Mouse (Mus musculus): ENCODE measurements around the gene Ctsd. TPM values are rescaled to one million over a fixed set of nuclear protein-coding genes. Genes with fewer than 3 reads are reported as not detected.
A peak's percentile ranks its signal among the peaks of the same experiment; 100 is the strongest.

The Ctsd gene
- polyA plus RNA-seq, 1 experiment: 266 TPM

- TF ChIP-seq POLR2A (IDR thresholded peaks at IDR 0.05; ENCODE audit: insufficient read depth, low read depth, low read length): no peak
- TF ChIP-seq CTCF (IDR thresholded peaks at IDR 0.05; ENCODE audit: insufficient read depth, low read depth, low read length): no peak
- H3K4me3 ChIP-seq (ENCODE audit: insufficient read depth, low read depth, low read length): peak overlapping the region; percentile 91; the same call in 1 of the 2 replicates
- WGBS: 77% methylated on average over 3 of the region's 3 CpGs
- no peak overlapping the region for H3K27ac ChIP-seq (ENCODE audit: insufficient read depth, low read depth, low read length)
- peaks cover 22% of the 10 kb centered on the region for H3K4me1 ChIP-seq (ENCODE audit: control insufficient read depth, insufficient read depth, low read length)
Observed at GRCm38 (mm10) chr7:142385742-142386403, 2.0 kb downstream of the Ctsd start.

GRCm38 (mm10) chr7:142384306-142384705 is 3.5 kb downstream of the Ctsd start:
- H3K4me3 ChIP-seq (ENCODE audit: insufficient read depth, low read depth, low read length): no peak overlapping the region
- H3K27ac ChIP-seq (ENCODE audit: insufficient read depth, low read depth, low read length): no peak overlapping the region
- WGBS: 86% methylated on average over 10 of the region's 10 CpGs

DNA sequence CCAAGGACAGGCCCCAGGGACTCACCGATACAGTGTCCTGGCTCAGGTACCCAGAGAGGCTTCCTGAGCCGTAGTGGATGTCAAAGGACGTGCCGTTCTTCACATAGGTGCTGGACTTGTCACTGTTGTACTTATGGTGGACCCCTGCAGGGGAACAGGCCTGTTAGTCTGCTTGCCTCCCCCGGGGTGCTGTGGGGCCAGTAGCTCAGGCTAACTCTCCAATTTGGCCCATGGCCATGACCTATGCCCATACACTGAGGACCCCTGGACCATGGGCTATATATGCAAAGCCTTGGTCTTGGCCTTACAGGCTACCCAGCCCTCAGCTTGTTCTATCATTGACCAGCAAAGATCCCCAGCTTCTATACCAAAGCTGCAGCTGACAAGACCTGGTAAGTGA is 5.3 kb downstream of the Ctsd start, which contains the start of gene Gm49369:
Gm49369 (minus strand) TSS at position 101 of the 400 bp plus-strand sequence.
- TF ChIP-seq CTCF (IDR thresholded peaks at IDR 0.05; ENCODE audit: insufficient read depth, low read depth, low read length): no peak
- TF ChIP-seq POLR2A (IDR thresholded peaks at IDR 0.05; ENCODE audit: insufficient read depth, low read depth, low read length): no peak
- WGBS: 94% methylated on average over 5 of the region's 5 CpGs

More at GRCm38 (mm10) chr7:142384306-142384705, 3.5 kb downstream of the Ctsd start:
- peaks cover 22% of the 10 kb centered on the region for H3K4me1 ChIP-seq (ENCODE audit: control insufficient read depth, insufficient read depth, low read length)
- TF ChIP-seq POLR2A (IDR thresholded peaks at IDR 0.05; ENCODE audit: insufficient read depth, low read depth, low read length) (no peak), CTCF (IDR thresholded peaks at IDR 0.05; ENCODE audit: insufficient read depth, low read depth, low read length) (no peak)

DNA sequence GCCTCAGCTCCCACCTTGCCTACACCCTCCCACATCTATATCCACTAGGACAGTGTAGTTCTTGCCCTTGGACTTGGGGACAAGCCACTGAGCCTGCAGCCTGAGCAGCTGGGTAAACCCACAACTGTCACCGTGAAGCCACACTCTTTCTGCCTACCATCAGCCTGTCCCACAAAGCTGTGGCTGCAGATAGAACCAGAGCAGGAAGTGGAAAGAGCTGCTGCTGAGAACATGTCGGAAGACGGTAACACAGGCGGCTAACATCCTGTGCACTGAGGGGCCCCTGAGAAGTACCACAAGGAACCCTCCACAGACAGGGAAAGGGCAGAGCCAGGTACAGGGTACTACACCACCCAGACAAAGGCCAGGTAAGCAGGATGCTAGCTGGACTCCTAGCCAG is 6.7 kb downstream of the Ctsd start:
- Histone ChIP-seq H3K27ac (ENCODE audit: insufficient read depth, low read depth, low read length) (no peak overlapping the region), H3K4me1 (ENCODE audit: control insufficient read depth, insufficient read depth, low read length) (peaks cover 12% of the 10 kb centered on the region), H3K4me3 (ENCODE audit: insufficient read depth, low read depth, low read length) (no peak overlapping the region)
- TF ChIP-seq POLR2A (IDR thresholded peaks at IDR 0.05; ENCODE audit: insufficient read depth, low read depth, low read length): no peak
- TF ChIP-seq CTCF (IDR thresholded peaks at IDR 0.05; ENCODE audit: insufficient read depth, low read depth, low read length): no peak
- 89% methylated on average over 4 of the region's 4 CpGs for WGBS

More for the DNA sequence above, 5.3 kb downstream of the Ctsd start, which contains the start of gene Gm49369:
- no peak within 1 kb of the TSS for H3K27ac ChIP-seq (ENCODE audit: insufficient read depth, low read depth, low read length)
- H3K4me1 ChIP-seq (ENCODE audit: control insufficient read depth, insufficient read depth, low read length): peaks cover 22% of the 10 kb centered on the region
- H3K4me3 ChIP-seq (ENCODE audit: insufficient read depth, low read depth, low read length): no peak within 1 kb of the TSS

DNA sequence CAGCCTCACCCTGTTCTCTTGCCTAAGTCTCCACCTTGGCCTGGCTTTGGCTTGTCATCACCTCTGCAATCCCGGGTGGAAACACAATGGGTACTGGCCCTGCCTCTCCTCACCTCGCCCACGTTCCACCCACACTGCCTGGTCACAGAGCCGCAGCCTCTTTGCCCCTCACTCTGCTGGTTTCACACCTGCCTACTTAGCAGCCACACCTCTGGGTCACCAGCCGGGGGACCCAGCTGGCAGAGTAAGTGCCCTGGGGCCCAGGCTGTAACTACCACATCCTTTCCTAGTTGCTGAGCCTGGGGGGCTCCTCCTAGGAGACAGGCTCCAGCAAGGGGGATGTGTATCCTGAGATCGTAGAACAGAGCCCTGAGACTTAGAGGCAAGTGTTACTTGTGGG is 8.7 kb downstream of the Ctsd start:
- no peak for TF ChIP-seq CTCF (IDR thresholded peaks at IDR 0.05; ENCODE audit: insufficient read depth, low read depth, low read length)
- no peak for TF ChIP-seq POLR2A (IDR thresholded peaks at IDR 0.05; ENCODE audit: insufficient read depth, low read depth, low read length)
- H3K4me1 ChIP-seq (ENCODE audit: control insufficient read depth, insufficient read depth, low read length): peaks cover 16% of the 10 kb centered on the region
- no peak overlapping the region for H3K4me3 ChIP-seq (ENCODE audit: insufficient read depth, low read depth, low read length)
- 84% methylated on average over 6 of the region's 6 CpGs for WGBS
- H3K27ac ChIP-seq (ENCODE audit: insufficient read depth, low read depth, low read length): no peak overlapping the region

DNA sequence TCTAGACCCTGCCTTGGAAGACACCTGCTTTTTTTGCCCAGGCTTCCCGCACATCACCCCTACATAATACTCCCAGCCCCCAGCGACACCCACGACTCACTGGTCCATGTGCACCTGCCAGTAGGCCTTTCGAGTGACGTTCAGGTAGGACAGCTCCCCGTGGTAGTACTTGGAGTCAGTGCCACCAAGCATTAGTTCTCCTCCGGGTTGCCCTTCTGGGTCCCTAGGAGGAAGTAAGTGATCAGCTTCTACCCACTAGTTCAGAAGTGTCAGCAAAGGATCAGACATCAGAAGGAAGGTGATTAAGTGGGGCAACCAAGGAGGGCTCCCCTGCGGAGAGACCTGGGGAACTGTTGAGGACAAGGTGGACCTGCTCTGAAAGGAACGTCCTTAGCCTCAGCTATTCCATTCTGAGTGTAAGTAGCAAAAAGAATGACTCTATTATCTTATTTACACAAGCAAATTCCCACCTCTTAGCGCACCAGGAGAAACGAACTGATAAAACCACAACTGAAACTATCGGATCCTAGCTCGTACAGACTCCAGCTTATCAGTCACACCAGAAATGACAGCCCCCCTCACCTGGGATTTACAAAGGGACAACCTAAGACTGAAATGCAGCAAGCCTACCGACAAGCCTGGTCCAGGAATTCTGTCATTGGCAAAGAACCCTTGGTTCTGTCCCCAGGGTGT is 10.5 kb downstream of the Ctsd start:
- H3K4me3 ChIP-seq (ENCODE audit: insufficient read depth, low read depth, low read length): no peak overlapping the region
- TF ChIP-seq POLR2A (IDR thresholded peaks at IDR 0.05; ENCODE audit: insufficient read depth, low read depth, low read length) (no peak), CTCF (IDR thresholded peaks at IDR 0.05; ENCODE audit: insufficient read depth, low read depth, low read length) (no peak)
- H3K27ac ChIP-seq (ENCODE audit: insufficient read depth, low read depth, low read length): no peak overlapping the region
- 92% methylated on average over 14 of the region's 14 CpGs for WGBS
- H3K4me1 ChIP-seq (ENCODE audit: control insufficient read depth, insufficient read depth, low read length): peaks cover 33% of the 10 kb centered on the region

DNA sequence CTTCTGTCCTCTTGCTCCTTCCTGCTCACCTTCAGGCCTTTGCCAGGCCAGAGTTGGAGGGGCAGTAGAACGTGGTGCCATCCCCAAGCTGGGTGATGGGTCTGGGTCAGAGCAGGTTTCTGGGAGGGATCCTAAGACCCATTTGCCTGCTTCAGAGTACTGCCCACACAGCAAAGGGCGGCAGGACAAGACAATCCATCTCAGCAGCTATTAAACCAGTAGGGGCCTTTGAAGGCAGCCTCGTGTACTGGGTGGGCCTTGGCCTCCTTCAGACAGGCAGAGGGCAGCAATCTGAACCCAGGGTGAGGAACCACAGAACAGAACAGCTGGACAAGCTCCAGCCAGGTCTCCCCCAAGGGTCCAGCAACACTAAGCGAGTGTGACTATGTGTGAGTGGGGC is 11.7 kb downstream of the Ctsd start:
- no peak for TF ChIP-seq CTCF (IDR thresholded peaks at IDR 0.05; ENCODE audit: insufficient read depth, low read depth, low read length)
- no peak for TF ChIP-seq POLR2A (IDR thresholded peaks at IDR 0.05; ENCODE audit: insufficient read depth, low read depth, low read length)

GRCm38 (mm10) chr7:142375261-142375724 is 12.5 kb downstream of the Ctsd start:
- TF ChIP-seq CTCF (IDR thresholded peaks at IDR 0.05; ENCODE audit: insufficient read depth, low read depth, low read length) (no peak), POLR2A (IDR thresholded peaks at IDR 0.05; ENCODE audit: insufficient read depth, low read depth, low read length) (no peak)
- 47% methylated on average over 6 of the region's 6 CpGs for WGBS
- Histone ChIP-seq H3K4me3 (ENCODE audit: insufficient read depth, low read depth, low read length) (no peak overlapping the region), H3K27ac (ENCODE audit: insufficient read depth, low read depth, low read length) (0 out of 2 replicates have a peak overlapping the region, but pooled peaks have one; percentile 29), H3K4me1 (ENCODE audit: control insufficient read depth, insufficient read depth, low read length) (peaks cover 46% of the 10 kb centered on the region)

More for the DNA sequence above, 11.7 kb downstream of the Ctsd start:
- 73% methylated on average over 4 of the region's 4 CpGs for WGBS
- H3K4me1 ChIP-seq (ENCODE audit: control insufficient read depth, insufficient read depth, low read length): peaks cover 41% of the 10 kb centered on the region
- H3K4me3 ChIP-seq (ENCODE audit: insufficient read depth, low read depth, low read length): no peak overlapping the region
- H3K27ac ChIP-seq (ENCODE audit: insufficient read depth, low read depth, low read length): no peak overlapping the region
